Mouse (Mus musculus) hindbrain, embryonic 13.5 days (tissue): Measurements from ENCODE around the gene Npy5r. TPM values are rescaled to one million over a fixed set of nuclear protein-coding genes. Genes with fewer than 3 reads are reported as not detected.

Source experiments
- ATAC-seq: fragments of 200-750 bp; cut with Nextera tagmentation; 2 replicates; pipeline ENCODE4 v1.8.0; 2017; ENCODE audit warnings: moderate TSS enrichment; ENCODE audit not compliant: low FRiP score
- H3K27ac ChIP-seq: fragments of 300-500 bp; sonication (generic); 2 replicates; pipeline ENCODE4 v1.5.1; 2015; ENCODE audit warnings: inconsistent platforms, mild to moderate bottlenecking, moderate library complexity
- H3K27me3 ChIP-seq: fragments of 300-500 bp; sonication (generic); 2 replicates; pipeline ENCODE4 v1.6.1; 2015; ENCODE audit warnings: mild to moderate bottlenecking, inconsistent platforms
- H3K36me3 ChIP-seq: fragments of 300-500 bp; sonication (generic); 2 replicates; pipeline ENCODE4 v1.6.1; 2015; ENCODE audit warnings: mild to moderate bottlenecking, inconsistent platforms
- H3K4me1 ChIP-seq: fragments of 300-500 bp; sonication (generic); replicated peaks from 2 replicates; pipeline ENCODE4 v1.6.1; 2015; ENCODE audit warnings: inconsistent platforms
- H3K4me2 ChIP-seq: fragments of 300-500 bp; sonication (generic); 2 replicates; pipeline ENCODE4 v1.6.1; 2015; ENCODE audit warnings: inconsistent platforms, mild to moderate bottlenecking, moderate library complexity
- H3K4me3 ChIP-seq: fragments of 300-500 bp; sonication (generic); 2 replicates; pipeline ENCODE4 v1.5.1; 2015; ENCODE audit warnings: mild to moderate bottlenecking, inconsistent platforms
- H3K9ac ChIP-seq: fragments of 300-500 bp; sonication (generic); 2 replicates; pipeline ENCODE4 v1.6.1; 2015; ENCODE audit warnings: mild to moderate bottlenecking, inconsistent platforms
- H3K9me3 ChIP-seq: fragments of 300-500 bp; sonication (generic); 2 replicates; pipeline ENCODE4 v1.6.1; 2016; ENCODE audit warnings: inconsistent platforms
- WGBS: fragments of 180-500 bp; shearing (Covaris S2); methylation state at CpG from one replicate; pipeline ENCODE4 v1.1.7; 2015; 5-methylcytosine and 5-hydroxymethylcytosine counted together
- polyA plus RNA-seq: library from polyadenylated mRNA; unstranded; fragments of >200 nt; fragmentation: Nextera tagmentation; extraction: Ambion mirVana; gene quantifications from 2 replicates; pipeline ENCODE4 v1.2.1, GENCODE M21; 2015

Gene Npy5r
- polyA plus RNA-seq, 1 experiment from 2014 or later: 1.6 TPM

GRCm38 (mm10) chr8:66630721-66631120, 57.2 kb downstream of the Npy5r start:
- Histone ChIP-seq H3K36me3 (no peaks in the 10 kb centered on the region), H3K9me3 (no peaks in the 10 kb centered on the region), H3K27me3 (no peaks in the 10 kb centered on the region), H3K27ac (no peak overlapping the region), H3K4me3 (no peak overlapping the region), H3K4me1 (no peaks in the 10 kb centered on the region), H3K9ac (no peak overlapping the region), H3K4me2 (no peak overlapping the region)
- WGBS: 67% methylated on average over 1 of the region's 1 CpGs
- no peak for ATAC-seq

Other genes starting within 250 kb of the Npy5r start
- 10.9 and 13.0 TPM in 2 replicates for gene Tma16, start 201.6 kb downstream of the Npy5r start, polyA plus RNA-seq
- 0.05 TPM in 1 of 2 replicates, not detected in the other for gene Tktl2, start 176.4 kb downstream of the Npy5r start, polyA plus RNA-seq
- gene Npy1r, start 9.1 kb upstream of the Npy5r start, polyA plus RNA-seq: 7.7 and 7.9 TPM in 2 replicates
- gene Naf1, start 172.1 kb upstream of the Npy5r start, polyA plus RNA-seq: 1.9 and 2.1 TPM in 2 replicates